Mouse (Mus musculus) T-helper 2 cell (primary cell): ENCODE data around the gene Tmc4.

ENCODE experiments used
- in situ Hi-C: fragments of 300-600 bp; cut with MboI, MseI; formaldehyde crosslinking; loops from one replicate; pipeline ENCODE4 v1.15.1; 2025; ENCODE audit warnings: high pct_unique_total_duplicates

Gene Tmc4

GRCm38 (mm10) chr7:3644672-3645487, 32.5 kb downstream of the Tmc4 start, which contains the start of gene Cnot3:
Cnot3 (plus strand) TSS chr7:3645268.
- in situ Hi-C loops, result no loop called here

GRCm38 (mm10) chr7:3644348-3644671, 33.0 kb downstream of the Tmc4 start:
- in situ Hi-C loops, result no loop called here

GRCm38 (mm10) chr7:3643843-3644242, 33.5 kb downstream of the Tmc4 start:
- in situ Hi-C loops, result no loop called here

GRCm38 (mm10) chr7:3643412-3643811, 33.9 kb downstream of the Tmc4 start:
- in situ Hi-C loops, result no loop called here

- in situ Hi-C loops, result no loop called here
These were observed 46.9 kb downstream of the Tmc4 start for GRCm38 (mm10) chr7:3630478-3630815.

DNA sequence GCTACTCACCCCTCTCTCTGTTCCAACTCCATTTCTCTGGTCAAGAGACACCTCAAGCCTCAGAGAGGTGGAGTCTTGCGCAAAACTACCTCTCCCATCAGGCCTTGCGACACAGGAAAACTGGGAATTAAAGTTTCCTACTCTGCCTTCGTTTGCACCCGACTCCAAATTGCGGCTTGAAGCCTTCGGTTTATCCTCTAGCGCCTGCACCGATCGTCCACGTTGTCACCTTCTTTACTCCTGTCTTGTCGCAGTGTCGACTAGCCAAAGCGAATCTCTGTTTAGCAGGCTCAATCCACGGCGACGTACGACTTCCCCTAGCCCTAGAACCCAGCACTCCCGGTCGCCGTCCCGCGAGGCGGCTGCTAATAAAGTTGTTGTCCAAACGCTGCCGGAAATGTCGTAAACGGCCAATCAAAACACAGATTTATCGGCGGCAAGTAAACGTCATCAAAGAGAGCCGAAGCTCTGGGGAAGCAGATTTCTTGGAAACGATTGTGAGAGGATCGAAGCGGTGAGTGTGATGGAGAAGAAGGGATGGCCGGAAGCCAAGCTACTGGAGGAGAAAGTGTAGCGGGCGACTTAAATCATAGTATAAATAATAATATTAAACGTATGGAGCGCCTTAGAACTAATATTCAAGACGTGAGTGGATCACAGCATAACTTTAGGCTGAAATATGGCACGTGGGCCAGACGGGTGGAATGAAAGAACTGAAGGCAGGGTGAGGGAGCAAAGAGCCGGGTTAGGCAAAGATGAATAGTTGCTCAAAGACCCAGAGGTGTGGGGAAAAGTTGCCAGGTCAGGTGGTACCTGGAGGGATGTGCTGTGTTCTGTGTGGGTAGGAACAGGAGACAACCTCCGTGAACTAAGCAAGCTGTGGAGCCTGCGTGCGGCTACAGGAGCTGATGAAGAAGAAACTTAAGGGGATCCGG, 47.5 kb downstream of the Tmc4 start, which contains the start of the genes Tfpt and Prpf31:
Gene Tfpt (minus strand): TSS at position 387 of the 935 bp plus-strand sequence.
Gene Prpf31 (plus strand): TSS at position 443 of the 935 bp plus-strand sequence.
- in situ Hi-C loops, result no loop called here

DNA sequence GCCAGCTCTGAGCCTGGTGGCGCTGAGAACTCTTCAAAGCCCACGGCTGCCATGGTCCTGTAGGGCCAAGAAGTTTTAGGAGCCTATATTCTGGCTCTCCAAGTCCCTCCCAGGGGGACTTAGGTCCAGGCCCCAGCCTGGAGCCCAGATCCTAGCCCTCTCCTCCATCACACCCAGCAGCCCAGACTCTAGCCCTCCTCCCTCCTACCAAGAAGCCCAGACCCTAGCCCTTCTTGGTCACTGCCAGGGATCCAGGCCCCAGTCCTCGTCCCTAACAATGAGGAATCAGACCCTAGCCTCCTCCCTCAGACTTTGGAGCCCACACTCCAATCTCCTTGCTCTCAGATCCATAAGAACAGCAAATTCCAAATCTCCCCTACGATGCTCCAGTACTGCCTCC, 48.3 kb downstream of the Tmc4 start:
- in situ Hi-C loops, result no loop called here

DNA sequence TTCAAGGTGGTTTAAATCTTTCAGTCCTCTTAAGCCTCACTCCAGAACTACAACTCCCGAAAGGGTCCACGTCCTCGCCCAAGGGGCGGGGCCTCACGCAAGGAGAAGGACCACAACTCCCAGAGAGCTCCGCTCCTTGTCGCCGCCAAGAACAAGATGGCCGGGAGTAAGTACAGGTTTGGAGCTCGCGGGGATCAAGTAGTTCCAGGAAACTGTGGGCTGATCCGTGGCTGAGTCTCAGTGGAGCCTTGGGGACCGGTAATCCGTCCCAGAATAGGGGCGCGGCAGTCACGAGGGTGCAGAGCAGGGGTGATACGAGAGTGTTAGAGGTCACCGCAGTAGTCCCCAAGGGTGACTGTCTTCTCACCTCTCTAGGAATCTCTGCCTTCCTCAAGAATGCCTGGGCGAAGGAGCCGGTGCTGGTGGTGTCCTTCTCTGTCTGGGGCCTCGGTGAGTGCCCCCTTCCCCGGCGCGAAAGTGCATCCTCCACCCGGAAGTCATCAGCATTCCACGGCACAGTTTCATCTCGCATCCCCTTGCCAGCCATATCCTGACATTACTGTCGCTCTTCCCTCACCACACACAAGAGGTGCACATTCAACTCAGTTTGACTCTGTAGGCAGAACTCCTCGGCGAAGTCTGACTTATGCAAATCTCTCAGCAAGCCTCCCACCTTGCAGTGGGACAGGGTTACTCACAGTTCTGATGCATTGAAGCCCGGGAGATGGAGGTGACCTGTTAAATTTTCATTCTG, 59.9 kb downstream of the Tmc4 start, which contains the start of gene Ndufa3:
Gene Ndufa3 (plus strand): TSS at position 132 of the 754 bp plus-strand sequence.
- in situ Hi-C loops, result loop anchor here (25.0 kb wide), 2 partner anchors 220 to 820 kb away; partner anchors contain the start of genes Gm15448, Pira2 and Rdh13

GRCm38 (mm10) chr7:3616389-3617241, 60.7 kb downstream of the Tmc4 start:
- in situ Hi-C loops, result loop anchor here (25.0 kb wide), 2 partner anchors 221 to 821 kb away; partner anchors contain the start of genes Gm15448, Pira2 and Rdh13

GRCm38 (mm10) chr7:3616057-3616388, 61.3 kb downstream of the Tmc4 start, which contains the start of gene Oscar:
Oscar (minus strand) TSS chr7:3616157.
- in situ Hi-C loops, result loop anchor here (25.0 kb wide), 2 partner anchors 221 to 821 kb away; partner anchors contain the start of genes Gm15448, Pira2 and Rdh13
